Mouse (Mus musculus): Measurements from ENCODE around the gene Far1. TPM values are rescaled to one million over a fixed set of nuclear protein-coding genes. Genes with fewer than 3 reads are reported as not detected.

Gene Far1
- polyA plus RNA-seq (2015; fragmentation: Nextera tagmentation; extraction: Ambion mirVana) = 42.0 and 44.1 TPM in 2 replicates

DNA sequence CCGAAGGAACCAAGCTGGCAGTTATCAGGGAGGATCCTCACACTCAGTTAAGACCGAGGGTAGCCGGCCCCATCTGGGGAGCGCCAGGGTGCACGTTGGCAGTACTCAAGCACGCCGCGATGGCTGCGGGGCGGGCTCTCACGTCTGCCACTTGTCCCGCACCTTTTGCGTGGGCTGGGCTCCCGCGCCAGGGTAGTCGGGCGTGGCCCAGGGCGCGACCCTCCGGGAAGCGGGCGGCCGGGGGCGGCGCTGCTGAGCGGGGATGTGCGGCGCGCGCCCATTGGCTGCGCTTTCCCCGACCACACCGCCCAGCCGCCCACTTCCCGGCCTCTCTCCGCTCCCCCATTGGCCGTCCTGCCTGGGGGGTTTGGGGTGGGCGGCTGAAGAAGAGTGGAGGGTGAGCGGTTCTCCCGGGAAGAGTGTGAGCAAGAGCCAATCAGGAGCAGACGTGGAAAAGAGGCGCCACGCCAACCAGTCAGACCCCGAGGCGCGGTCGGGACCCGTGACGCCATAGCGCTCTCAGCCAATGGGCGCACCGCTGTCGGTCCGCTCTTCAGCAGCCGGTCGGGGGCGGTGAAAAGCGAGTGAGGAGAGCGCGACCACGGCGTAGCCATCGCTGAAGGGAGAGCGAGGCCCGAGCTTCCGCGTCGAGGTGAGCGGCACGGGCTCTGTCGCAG, at the start of gene Far1:
Far1 (plus strand) TSS at position 549 of the 677 bp plus-strand sequence.
- Histone ChIP-seq H3K4me3 (ENCODE audit: low read length) (peak within 1 kb of the TSS; percentile 98), H3K4me2 (ENCODE audit: low read depth, low read length) (peak within 1 kb of the TSS; percentile 96), H3K4me1 (ENCODE audit: control insufficient read depth, insufficient read depth, low read length) (peaks cover 13% of the 10 kb centered on the region), H3K36me3 (ENCODE audit: control insufficient read depth, insufficient read depth, low read length) (no peaks in the 10 kb centered on the region), H3K9me3 (ENCODE audit: control insufficient read depth, low read length) (no peaks in the 10 kb centered on the region), H3K9ac (ENCODE audit: low read depth, low read length) (peak within 1 kb of the TSS; percentile 94), H3K27ac (ENCODE audit: low read length) (peak within 1 kb of the TSS; percentile 91), H3K27me3 (replicated peaks; ENCODE audit: control insufficient read depth, insufficient read depth, low read length) (no peaks in the 10 kb centered on the region)
- WGBS = under 1% methylated on average over 66 of the region's 71 CpGs
- peak; percentile 99 for ATAC-seq

DNA sequence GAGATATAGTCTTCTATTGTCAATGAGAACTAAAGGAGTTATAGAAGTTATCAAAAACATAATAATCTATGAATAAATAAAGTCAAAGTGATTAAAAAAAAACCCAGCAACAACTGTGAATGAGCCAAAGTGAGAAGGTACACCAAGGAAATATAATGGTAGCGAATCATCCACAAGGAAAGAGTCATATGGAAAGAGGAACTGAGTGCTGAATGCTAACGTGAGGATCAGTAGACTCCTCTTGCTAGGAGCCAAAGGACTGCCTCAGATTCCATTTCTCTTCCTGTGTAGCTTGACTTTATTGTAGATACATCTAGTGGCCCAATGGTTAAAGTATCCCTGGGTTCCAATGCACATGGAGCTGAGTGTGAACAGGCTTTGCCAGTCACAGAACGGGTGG, 45.3 kb upstream of the Far1 start:
- Histone ChIP-seq H3K27me3 (replicated peaks; ENCODE audit: control insufficient read depth, insufficient read depth, low read length) (no peaks in the 10 kb centered on the region), H3K27ac (ENCODE audit: low read length) (no peak overlapping the region), H3K4me2 (ENCODE audit: low read depth, low read length) (no peak overlapping the region), H3K36me3 (ENCODE audit: control insufficient read depth, insufficient read depth, low read length) (no peaks in the 10 kb centered on the region), H3K9me3 (ENCODE audit: control insufficient read depth, low read length) (no peaks in the 10 kb centered on the region), H3K4me1 (ENCODE audit: control insufficient read depth, insufficient read depth, low read length) (no peaks in the 10 kb centered on the region), H3K9ac (ENCODE audit: low read depth, low read length) (no peak overlapping the region), H3K4me3 (ENCODE audit: low read length) (no peak overlapping the region)
- 86% methylated on average over 3 of the region's 3 CpGs for WGBS
- no peak for ATAC-seq

DNA sequence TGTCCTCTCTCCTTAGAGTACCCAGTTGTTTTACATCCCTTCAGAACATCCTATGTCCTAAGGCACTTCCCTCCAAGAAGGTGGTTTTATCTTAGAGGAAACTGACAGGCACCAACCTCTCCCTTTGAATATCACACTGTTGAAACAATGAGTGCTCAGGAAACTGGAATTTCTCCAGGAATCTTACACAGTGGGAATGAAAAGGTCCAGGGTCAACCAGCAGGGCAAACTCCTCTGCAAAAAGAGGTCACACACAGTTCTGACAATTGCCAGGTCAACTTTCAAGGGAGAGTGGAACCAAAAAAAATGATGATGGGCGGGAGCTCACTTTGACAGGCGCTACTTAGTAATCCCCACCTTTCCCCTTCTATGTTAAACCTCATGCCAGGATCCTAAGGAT, 43.0 kb upstream of the Far1 start:
- no peak overlapping the region for H3K4me3 ChIP-seq (ENCODE audit: low read length)
- no peak overlapping the region for H3K9ac ChIP-seq (ENCODE audit: low read depth, low read length)
- H3K4me1 ChIP-seq (ENCODE audit: control insufficient read depth, insufficient read depth, low read length) = no peaks in the 10 kb centered on the region
- H3K36me3 ChIP-seq (ENCODE audit: control insufficient read depth, insufficient read depth, low read length) = no peaks in the 10 kb centered on the region
- H3K27me3 ChIP-seq (replicated peaks; ENCODE audit: control insufficient read depth, insufficient read depth, low read length) = no peaks in the 10 kb centered on the region
- no peak overlapping the region for H3K27ac ChIP-seq (ENCODE audit: low read length)
- H3K9me3 ChIP-seq (ENCODE audit: control insufficient read depth, low read length) = no peaks in the 10 kb centered on the region
- no peak for ATAC-seq
- WGBS = 81% methylated on average over 2 of the region's 2 CpGs
- H3K4me2 ChIP-seq (ENCODE audit: low read depth, low read length) = no peak overlapping the region

DNA sequence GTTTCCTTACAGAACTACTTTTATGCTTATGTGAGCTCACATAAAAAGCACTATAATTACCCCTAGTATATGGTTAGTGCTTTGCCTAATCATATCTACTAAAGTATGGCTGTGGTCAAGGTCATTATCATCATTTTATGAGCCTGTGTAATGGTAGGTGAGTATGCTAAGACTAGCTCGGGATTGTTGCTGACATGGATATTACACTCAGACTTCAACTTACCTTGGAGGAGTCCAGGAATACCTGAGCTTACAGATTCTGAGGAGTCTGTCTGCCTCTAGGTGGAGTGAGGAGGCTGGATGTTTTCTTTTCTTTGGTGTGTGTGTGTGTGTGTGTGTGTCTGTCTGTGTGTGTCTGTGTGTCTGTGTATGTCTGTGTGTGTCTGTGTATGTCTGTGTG, 42.0 kb upstream of the Far1 start:
- Histone ChIP-seq H3K9me3 (ENCODE audit: control insufficient read depth, low read length) (no peaks in the 10 kb centered on the region), H3K36me3 (ENCODE audit: control insufficient read depth, insufficient read depth, low read length) (no peaks in the 10 kb centered on the region), H3K4me2 (ENCODE audit: low read depth, low read length) (no peak overlapping the region), H3K4me3 (ENCODE audit: low read length) (no peak overlapping the region), H3K27ac (ENCODE audit: low read length) (no peak overlapping the region), H3K4me1 (ENCODE audit: control insufficient read depth, insufficient read depth, low read length) (no peaks in the 10 kb centered on the region), H3K27me3 (replicated peaks; ENCODE audit: control insufficient read depth, insufficient read depth, low read length) (no peaks in the 10 kb centered on the region), H3K9ac (ENCODE audit: low read depth, low read length) (no peak overlapping the region)
- ATAC-seq = peak; percentile 76
- 57% methylated on average over 1 of the region's 1 CpGs for WGBS

DNA sequence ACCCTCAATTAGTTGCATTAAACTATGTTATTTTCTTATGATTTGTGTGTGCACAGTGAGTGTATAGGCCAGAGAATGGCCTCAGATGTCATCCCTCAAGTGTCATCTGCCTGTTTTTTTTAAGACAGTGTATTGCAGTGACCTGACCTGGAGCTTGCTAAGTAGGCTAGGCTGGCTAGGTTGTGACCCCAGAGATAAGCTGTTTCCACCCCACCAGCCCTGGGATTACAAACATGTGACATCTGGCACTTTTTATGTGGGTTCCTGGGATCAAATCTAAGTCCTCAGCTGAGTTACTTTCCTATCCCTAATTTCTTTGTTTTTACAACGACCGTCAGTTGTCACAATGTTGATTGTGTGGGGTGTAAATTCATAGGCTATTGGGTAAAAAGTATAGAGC, 17.8 kb upstream of the Far1 start:
- Histone ChIP-seq H3K4me2 (ENCODE audit: low read depth, low read length) (no peak overlapping the region), H3K9me3 (ENCODE audit: control insufficient read depth, low read length) (no peaks in the 10 kb centered on the region), H3K9ac (ENCODE audit: low read depth, low read length) (no peak overlapping the region), H3K4me3 (ENCODE audit: low read length) (no peak overlapping the region), H3K27ac (ENCODE audit: low read length) (no peak overlapping the region), H3K4me1 (ENCODE audit: control insufficient read depth, insufficient read depth, low read length) (no peaks in the 10 kb centered on the region; the same call in 1 of the 2 replicates), H3K27me3 (replicated peaks; ENCODE audit: control insufficient read depth, insufficient read depth, low read length) (no peaks in the 10 kb centered on the region), H3K36me3 (ENCODE audit: control insufficient read depth, insufficient read depth, low read length) (no peaks in the 10 kb centered on the region)
- ATAC-seq = no peak
- WGBS = 70% methylated on average over 2 of the region's 2 CpGs

DNA sequence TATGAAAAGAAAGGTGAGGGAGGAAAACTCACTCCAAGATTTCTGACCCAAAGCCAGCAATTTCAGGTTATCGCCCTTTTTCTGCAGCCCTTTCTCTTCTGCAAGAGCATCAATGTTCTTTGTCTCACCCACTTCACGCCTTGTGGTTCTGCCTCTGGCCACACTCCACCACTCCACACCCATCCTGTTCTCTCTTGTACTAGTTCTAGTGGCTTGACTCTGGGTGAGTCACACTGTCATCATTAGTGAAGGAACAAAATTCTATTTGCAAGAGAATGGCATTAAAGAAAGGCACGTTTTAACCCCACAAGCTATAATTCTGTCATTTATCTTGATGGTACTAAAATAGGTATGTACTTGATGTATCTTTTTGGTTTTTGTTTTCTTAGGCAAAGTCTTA, 15.2 kb upstream of the Far1 start:
- Histone ChIP-seq H3K4me3 (ENCODE audit: low read length) (no peak overlapping the region), H3K36me3 (ENCODE audit: control insufficient read depth, insufficient read depth, low read length) (no peaks in the 10 kb centered on the region), H3K27ac (ENCODE audit: low read length) (no peak overlapping the region), H3K4me1 (ENCODE audit: control insufficient read depth, insufficient read depth, low read length) (no peaks in the 10 kb centered on the region; the same call in 1 of the 2 replicates), H3K4me2 (ENCODE audit: low read depth, low read length) (no peak overlapping the region), H3K27me3 (replicated peaks; ENCODE audit: control insufficient read depth, insufficient read depth, low read length) (no peaks in the 10 kb centered on the region), H3K9me3 (ENCODE audit: control insufficient read depth, low read length) (no peaks in the 10 kb centered on the region), H3K9ac (ENCODE audit: low read depth, low read length) (no peak overlapping the region)
- no peak for ATAC-seq
- 81% methylated on average over 3 of the region's 3 CpGs for WGBS

DNA sequence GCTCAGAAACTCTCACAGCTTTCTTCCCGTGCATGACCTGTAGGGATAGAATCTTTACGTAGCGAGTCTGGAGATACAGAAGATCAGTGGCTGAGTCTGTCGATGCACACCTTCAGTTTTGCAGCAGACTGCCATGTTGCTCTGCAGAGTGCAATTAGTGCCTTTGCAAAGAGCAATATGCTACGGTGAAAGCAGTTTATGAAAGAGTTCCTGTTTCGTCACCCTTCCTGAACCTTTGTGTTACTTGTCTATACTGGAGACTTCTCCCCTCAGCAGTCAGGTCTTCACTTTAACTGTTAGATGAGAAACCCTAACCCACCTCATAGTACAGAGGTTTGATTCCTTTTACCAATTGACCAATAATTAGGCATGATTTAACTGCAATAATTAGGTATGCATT, 13.8 kb upstream of the Far1 start:
- Histone ChIP-seq H3K4me2 (ENCODE audit: low read depth, low read length) (no peak overlapping the region), H3K27ac (ENCODE audit: low read length) (no peak overlapping the region), H3K9me3 (ENCODE audit: control insufficient read depth, low read length) (no peaks in the 10 kb centered on the region), H3K4me3 (ENCODE audit: low read length) (no peak overlapping the region), H3K36me3 (ENCODE audit: control insufficient read depth, insufficient read depth, low read length) (no peaks in the 10 kb centered on the region), H3K4me1 (ENCODE audit: control insufficient read depth, insufficient read depth, low read length) (no peaks in the 10 kb centered on the region; the same call in 1 of the 2 replicates), H3K9ac (ENCODE audit: low read depth, low read length) (no peak overlapping the region), H3K27me3 (replicated peaks; ENCODE audit: control insufficient read depth, insufficient read depth, low read length) (no peaks in the 10 kb centered on the region)
- ATAC-seq = no peak
- 78% methylated on average over 6 of the region's 6 CpGs for WGBS

DNA sequence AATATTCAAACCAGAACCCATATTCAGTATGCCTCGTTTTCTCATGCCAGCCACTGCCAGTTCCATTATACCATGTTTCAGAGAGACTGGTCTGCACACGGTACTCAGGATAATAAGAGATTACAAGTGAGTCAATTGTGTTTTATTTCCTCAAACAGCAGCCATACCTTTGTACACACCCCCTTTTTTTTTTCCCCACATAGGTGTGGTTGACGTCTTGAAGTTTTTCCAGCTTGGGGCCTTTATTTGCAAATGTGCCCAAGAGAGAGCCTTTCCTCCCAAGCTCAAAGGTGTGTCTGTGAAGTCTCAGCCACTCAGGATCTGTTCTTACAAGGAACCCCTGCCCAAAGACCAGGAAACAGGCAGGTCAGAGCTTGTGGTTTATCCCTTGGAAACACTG, 11.2 kb upstream of the Far1 start:
- no peaks in the 10 kb centered on the region for H3K36me3 ChIP-seq (ENCODE audit: control insufficient read depth, insufficient read depth, low read length)
- 58% methylated on average over 3 of the region's 3 CpGs for WGBS
- peak overlapping the region; percentile 38; the same call in 1 of the 2 replicates for H3K27ac ChIP-seq (ENCODE audit: low read length)
- ATAC-seq = peak; percentile 86
- no peaks in the 10 kb centered on the region; the same call in 1 of the 2 replicates for H3K4me1 ChIP-seq (ENCODE audit: control insufficient read depth, insufficient read depth, low read length)
- H3K9ac ChIP-seq (ENCODE audit: low read depth, low read length) = no peak overlapping the region
- H3K4me2 ChIP-seq (ENCODE audit: low read depth, low read length) = no peak overlapping the region
- H3K4me3 ChIP-seq (ENCODE audit: low read length) = no peak overlapping the region
- no peaks in the 10 kb centered on the region for H3K27me3 ChIP-seq (replicated peaks; ENCODE audit: control insufficient read depth, insufficient read depth, low read length)
- no peaks in the 10 kb centered on the region for H3K9me3 ChIP-seq (ENCODE audit: control insufficient read depth, low read length)

DNA sequence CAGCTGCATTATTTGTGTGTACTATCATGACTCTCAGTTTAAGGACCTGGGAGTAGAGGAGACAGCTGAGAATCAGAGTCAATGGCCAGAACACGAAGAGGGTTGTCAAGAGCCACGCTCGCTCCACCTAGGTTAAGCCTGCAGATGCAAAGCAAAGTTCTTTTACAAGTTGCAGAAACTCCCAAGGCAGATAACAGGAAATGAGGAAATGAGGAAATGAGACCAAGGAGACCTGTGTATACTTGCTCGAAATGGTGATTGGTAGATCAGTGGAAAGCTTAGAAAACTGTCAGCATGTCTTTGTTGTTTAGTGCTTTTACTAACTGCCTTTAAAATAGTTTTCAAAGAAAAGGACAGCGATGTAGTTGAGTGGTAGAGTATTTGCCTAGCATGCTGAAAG, 8.6 kb upstream of the Far1 start:
- Histone ChIP-seq H3K4me2 (ENCODE audit: low read depth, low read length) (no peak overlapping the region), H3K9ac (ENCODE audit: low read depth, low read length) (no peak overlapping the region), H3K27me3 (replicated peaks; ENCODE audit: control insufficient read depth, insufficient read depth, low read length) (no peaks in the 10 kb centered on the region), H3K4me1 (ENCODE audit: control insufficient read depth, insufficient read depth, low read length) (no peaks in the 10 kb centered on the region; the same call in 1 of the 2 replicates), H3K27ac (ENCODE audit: low read length) (no peak overlapping the region), H3K36me3 (ENCODE audit: control insufficient read depth, insufficient read depth, low read length) (no peaks in the 10 kb centered on the region), H3K4me3 (ENCODE audit: low read length) (no peak overlapping the region), H3K9me3 (ENCODE audit: control insufficient read depth, low read length) (no peaks in the 10 kb centered on the region)
- whole genome bisulfite sequencing = 56% methylated on average over 5 of the region's 5 CpGs
- ATAC-seq = no peak

Measured in intestine, embryonic 16.5 days (tissue).